Mouse (Mus musculus) layer of hippocampus, adult 11-12 months (tissue): Measurements from ENCODE around the gene Ccdc148.

Source experiments
- DNase-seq: peaks from one replicate; pipeline ENCODE4 v3.0.0; 2022; ENCODE audit warnings: low spot score

The Ccdc148 gene

GRCm38 (mm10) chr2:59178960-59179359, 18.5 kb upstream of the Ccdc148 start:
- DNase-seq: no peak

GRCm38 (mm10) chr2:59178191-59178590, 17.7 kb upstream of the Ccdc148 start:
- peak; percentile 49 for DNase-seq

GRCm38 (mm10) chr2:59175926-59176325, 15.4 kb upstream of the Ccdc148 start:
- DNase-seq: no peak

DNA sequence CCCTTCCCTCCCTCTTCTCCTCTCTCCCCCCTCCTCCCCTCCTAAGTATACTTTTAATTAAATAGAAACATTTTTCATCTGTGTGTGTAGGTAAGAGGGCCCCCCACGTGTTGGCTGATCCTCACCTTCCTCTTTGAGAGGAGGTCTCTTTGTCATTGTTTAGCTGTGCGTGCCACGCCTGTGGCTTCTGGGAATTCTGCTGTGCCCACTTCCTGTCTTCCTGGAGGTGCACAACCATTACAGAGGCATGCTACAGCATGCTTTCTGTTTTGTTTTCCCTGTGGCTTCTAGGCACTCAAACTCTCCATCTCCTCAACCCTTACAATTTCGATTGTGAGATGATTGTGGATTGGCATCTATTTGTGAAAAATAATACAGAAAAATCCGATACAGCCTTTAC, 11.1 kb upstream of the Ccdc148 start:
- DNase-seq: no peak

- no peak for DNase-seq
Observed at GRCm38 (mm10) chr2:59170593-59170992, 10.1 kb upstream of the Ccdc148 start.

DNA sequence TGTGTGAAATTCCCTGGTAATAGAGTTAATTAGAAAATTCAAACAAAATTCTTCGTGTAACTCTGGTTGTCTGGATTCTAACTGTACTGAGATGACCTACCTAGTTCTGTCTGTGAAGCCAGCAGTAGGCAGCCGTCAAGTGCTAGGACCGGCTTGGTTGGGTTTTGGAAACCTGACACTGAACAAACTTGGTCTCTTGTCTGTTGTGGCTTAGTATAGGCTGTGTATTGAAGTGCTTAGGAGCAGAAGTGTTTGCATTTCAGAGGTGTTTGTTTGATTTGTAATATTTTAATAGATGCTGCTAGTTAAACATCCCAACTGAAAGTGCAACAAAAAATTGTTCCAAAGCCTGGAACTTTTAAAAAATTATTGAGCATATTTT, 9.7 kb upstream of the Ccdc148 start:
- no peak for DNase-seq

DNA sequence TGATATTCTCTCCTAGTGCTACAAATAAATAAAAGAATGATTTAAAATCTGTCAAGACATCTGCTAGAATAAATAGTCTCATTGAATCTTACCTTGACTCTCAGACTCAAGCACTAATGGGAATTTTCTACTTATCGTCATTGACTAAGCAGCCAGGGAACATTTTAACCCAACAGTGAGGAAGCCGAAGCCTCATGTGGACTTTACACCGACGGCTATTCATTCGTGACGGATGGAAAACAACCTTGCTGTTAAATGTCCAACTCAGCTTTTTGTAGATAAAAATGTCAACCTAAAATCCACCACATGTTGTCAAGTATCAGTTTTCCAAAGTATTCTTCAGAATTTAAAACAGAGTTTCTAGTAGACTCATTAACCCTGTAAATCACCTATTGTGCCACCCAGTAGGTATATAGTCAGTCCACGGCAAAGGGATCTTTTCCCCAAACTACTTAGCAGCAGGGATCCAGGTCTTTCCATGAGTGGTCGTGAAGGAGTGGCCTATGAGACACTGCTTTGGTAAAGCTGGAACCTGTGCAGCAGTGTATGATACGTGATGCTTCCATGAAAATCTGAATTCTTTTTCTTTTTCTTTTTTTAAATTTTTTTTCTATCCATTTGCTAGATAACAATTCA, 9.2 kb upstream of the Ccdc148 start:
- no peak for DNase-seq

DNA sequence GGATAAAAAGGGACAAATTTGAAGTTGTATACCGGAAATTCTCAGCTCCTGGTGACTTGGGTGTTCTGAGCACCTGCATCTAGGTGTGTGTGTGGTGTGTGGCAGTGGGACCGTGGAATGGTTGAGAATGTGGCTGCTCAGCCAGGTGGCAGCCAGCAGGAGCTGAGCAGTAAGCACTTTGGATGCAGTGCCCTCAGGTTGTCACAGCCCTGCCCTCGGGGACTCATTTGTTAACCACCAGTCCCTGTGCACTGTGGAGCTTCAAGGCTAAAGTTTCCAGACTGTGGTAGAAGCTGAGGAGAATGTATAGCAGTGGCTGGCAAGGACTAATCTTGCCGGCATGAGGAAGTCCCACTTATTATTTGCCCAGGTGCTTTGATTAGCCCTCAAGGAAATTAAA, 7.3 kb upstream of the Ccdc148 start:
- DNase-seq: no peak

- no peak for DNase-seq
Observed at GRCm38 (mm10) chr2:59166976-59167375, 6.5 kb upstream of the Ccdc148 start.

- no peak for DNase-seq
Observed at GRCm38 (mm10) chr2:59162285-59162600, 1.8 kb upstream of the Ccdc148 start.

DNA sequence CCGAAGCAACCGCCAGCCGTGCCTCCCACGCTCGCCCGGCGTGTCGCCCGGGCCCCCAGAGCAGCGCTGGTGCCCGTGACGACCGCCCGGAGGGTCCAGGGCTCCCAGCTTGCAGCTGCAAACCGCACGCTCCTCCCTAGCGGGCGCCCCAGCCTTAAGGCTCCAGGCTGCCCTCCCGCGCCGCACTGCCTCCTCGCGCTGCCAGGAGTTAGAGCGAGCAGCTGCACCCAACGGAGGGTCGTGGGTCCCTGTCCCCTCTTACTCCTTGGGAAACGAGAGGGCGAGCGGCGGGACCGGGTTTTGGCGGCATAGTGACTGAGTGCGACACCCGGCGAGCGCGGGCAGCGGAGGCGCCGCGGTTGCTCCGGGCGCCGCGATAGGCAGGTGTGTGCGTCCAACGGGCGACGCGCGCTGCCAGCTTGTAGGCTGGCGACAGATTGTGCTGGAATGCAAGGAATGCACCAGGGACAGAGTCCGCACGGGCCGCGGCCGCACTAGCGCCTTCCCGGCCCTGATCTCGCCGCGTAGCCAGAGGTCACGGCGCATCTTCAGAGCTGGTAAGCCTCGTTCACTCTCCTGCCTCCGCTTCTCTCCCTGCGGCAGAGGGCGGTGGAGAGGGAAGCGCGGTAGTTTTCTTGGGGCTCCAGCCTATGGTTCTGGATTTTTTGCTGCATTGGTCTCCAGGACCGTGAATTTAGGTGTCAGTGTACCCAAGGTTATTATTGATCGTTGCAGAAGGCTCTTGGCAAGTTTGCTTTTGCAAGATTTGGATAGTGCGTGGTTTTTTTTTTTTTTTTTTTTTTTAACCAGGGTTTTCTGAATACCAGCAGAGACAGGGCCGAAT, 1.2 kb upstream of the Ccdc148 start:
- DNase-seq: peak; percentile 75

DNA sequence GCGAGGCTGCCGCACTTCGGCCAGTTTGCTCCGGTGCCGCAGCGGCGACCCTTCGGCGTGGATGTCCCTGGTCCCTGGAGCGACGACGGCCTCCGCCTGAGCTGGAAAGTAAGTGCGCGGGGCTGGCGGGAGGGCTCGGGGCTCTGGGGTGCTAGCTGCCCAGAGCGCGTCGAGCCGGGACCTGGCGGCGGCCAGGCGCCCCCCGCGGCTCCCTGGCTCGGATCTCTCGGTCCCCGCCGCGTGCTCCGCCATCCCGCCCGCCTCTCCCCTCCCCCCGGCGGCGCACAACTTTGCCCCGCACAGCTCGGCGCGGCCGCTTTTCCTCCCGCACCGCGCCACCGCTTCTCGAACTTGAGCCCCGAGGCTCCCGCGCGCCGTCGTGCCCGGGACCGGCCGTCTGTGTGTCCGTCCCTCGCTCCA, 548 bp upstream of the Ccdc148 start:
- DNase-seq: peak; percentile 29

DNA sequence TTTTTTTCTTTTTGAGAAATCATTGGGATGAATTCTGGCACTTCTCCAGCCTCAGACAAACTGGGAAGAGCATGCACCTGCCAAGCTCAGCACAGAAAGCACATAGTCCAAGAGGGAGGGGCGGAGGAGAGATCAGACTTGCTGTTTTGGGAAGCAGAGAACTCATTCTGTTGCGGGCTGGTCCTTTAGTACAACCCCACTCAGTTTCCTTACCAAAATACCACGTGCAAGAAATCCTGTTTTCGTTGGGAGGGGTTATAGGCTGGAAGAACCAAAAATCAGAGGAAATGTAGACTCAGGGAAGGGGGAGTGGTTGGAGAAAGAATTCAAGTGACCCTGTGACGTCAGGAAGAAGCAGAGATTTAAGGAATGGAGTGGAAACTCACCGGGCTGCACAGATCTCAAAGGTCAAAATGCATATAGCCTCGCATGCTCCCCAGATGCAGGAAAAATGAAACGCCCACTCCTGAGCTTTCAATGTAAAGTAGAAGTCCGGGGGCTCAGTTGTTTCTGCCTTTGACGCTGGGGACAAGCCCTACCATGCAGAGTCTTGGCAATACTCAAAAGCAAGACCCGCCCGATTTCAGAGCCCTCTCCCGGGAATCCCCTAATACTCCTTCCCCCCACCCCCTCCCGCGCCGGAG, 400 bp downstream of the Ccdc148 start:
- peak; percentile 43 for DNase-seq

DNA sequence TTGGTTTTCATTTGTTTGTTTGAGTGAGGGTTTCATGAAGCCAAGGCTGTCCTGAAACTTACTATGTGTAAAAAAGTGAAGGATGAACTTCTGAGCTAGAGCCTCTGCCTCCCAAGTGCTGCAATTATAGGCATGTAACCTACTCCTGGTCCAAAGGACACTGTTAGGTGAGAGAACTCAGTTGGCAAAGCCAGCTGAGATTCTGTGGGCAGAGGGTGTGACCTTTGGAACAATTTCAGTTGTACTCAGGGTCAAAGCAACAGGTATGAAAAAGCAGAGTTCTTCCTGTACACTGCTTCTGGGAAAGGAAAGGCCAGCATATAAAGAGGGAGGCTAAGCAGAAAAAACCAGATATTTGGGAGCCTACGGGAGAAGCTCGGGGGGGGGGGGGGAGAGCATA, 2.4 kb downstream of the Ccdc148 start:
- DNase-seq: no peak

DNA sequence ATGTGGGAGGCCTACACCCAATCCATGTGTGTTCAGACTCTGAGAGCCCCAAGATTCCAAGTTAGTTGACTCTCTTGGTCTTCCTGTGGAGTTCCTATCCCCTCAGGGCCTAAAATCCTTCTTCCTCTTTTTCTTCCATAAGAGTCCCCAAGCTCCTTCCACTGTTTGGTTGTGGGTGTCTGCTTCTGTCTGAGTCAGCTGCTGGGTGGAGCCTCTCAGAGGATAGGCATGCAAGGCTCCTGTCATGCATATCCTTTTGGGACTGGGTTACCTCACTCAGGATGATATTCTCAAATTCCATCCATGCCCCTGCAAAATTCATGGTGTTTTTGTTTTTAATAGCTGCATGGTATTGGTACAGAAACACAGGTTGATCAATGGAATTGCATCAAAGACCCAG, 5.1 kb downstream of the Ccdc148 start:
- no peak for DNase-seq

DNA sequence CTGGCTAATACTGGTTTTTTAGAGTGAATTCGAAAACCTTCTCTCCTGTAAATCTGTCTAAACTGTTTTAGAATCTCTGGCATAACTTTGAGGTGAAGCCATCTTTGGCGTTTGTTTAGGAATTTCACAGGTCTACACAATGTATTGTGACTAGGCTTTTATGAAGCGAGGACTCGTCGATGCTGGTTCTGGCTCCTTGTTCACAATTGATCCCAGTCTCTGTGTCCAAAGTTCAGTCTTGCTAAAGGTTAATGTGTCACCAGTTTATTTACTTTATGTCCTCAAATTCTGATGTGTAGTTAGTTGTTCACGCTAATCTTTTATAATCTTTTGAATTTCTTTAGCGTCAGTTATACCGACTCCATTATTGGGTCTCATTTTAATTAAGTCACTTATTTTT, 29.4 kb downstream of the Ccdc148 start:
- DNase-seq: no peak

DNA sequence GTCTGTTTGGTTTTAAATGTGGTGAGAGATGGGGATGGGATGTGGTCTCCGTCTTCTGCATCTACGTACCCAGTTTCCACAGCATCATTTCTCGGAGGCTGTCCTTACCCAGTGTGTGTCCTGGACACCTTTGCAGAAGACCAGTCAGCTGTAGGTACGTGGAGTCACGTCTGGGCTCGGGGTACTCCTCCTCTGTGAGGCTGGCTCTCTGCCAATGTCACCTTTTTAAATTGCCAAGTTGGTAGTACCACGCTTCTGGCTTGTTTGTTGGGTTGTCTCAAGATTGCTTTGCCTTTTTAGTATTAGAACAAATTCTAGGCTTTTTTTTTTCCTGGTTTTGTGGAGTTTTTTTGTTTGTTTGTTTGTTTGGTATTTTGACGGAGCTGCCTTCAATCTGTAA, 30.7 kb downstream of the Ccdc148 start:
- no peak for DNase-seq

- DNase-seq: no peak
Observed at GRCm38 (mm10) chr2:59129023-59129422, 31.5 kb downstream of the Ccdc148 start.

GRCm38 (mm10) chr2:59055615-59056145, 104.8 kb downstream of the Ccdc148 start:
- no peak for DNase-seq

DNA sequence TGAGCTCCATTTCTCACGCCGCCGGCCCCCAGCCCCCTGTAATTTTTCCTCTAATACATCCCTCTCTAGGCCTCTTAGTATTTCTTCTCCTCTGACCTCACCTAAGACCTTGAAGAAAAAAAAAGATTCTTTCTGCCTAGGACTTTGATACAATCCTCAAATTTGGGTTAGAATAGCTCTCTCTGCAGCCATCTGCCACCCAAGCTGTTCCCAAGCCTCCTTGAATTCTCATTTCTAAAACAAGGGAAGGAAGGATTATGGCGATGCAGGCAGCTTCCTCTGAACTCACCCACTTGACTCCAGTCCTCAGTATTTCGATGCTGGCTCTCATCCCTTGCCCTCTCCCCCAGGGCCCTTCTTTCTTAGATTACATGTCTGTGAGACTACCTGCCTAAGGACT, 106.1 kb downstream of the Ccdc148 start:
- DNase-seq: peak; percentile 52

- no peak for DNase-seq
Observed at GRCm38 (mm10) chr2:59053461-59054039, 106.9 kb downstream of the Ccdc148 start.

- no peak for DNase-seq
Observed at GRCm38 (mm10) chr2:59050245-59050824, 110.1 kb downstream of the Ccdc148 start.
